Mouse (Mus musculus) urinary bladder, postnatal 10 days (tissue): ENCODE data around the gene Ntn1.

Source experiments
- DNase-seq: peaks from one replicate; pipeline ENCODE4 v3.0.0; 2022; ENCODE audit warnings: low spot score

Ntn1 gene

GRCm38 (mm10) chr11:68330398-68331116, 70.1 kb downstream of the Ntn1 start:
- DNase-seq = no peak

GRCm38 (mm10) chr11:68324863-68325262, 75.8 kb downstream of the Ntn1 start:
- no peak for DNase-seq

DNA sequence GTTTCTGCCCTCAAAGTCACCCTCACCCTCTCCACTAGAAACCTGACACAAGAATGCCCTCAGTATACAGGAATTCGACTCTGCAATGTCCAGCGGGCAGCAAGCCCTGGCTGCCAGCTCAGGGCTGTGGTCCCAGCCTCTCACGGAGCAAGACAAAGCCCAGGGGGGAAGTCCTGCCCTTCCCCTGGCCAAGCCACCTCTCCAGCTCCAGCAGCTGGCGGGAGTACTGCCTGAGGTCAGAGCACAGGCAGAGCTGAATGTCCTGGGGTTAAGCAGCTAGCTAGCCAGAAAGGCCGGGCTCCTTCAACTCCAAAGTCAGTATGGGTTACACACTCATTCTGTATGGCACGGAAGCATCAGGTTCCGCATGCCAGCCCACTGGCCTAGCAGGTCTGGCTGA, 79.2 kb downstream of the Ntn1 start:
- DNase-seq = no peak

- DNase-seq = no peak
Measured at GRCm38 (mm10) chr11:68315551-68316130, 85.0 kb downstream of the Ntn1 start.

DNA sequence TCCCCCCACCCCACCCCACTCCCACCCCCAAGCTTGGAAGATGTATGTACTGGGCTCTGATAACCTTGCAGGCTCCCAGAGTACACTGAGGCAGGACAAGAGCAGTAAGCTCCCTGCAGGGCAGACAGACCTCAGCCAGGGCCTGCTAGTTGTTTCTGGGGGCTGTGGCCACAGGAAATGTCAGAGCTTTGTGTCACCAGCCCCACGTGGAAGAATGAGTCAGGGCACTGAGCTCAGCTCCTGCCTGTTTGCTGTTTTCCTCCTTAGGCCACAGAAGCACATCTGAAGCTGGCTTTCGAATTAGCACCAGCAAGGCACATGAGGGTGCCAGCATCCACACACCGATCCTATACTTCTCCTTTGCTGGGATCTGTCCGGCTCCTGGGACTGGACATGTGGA, 86.8 kb downstream of the Ntn1 start:
- no peak for DNase-seq

- no peak for DNase-seq
Measured at GRCm38 (mm10) chr11:68313065-68313464, 87.6 kb downstream of the Ntn1 start.

DNA sequence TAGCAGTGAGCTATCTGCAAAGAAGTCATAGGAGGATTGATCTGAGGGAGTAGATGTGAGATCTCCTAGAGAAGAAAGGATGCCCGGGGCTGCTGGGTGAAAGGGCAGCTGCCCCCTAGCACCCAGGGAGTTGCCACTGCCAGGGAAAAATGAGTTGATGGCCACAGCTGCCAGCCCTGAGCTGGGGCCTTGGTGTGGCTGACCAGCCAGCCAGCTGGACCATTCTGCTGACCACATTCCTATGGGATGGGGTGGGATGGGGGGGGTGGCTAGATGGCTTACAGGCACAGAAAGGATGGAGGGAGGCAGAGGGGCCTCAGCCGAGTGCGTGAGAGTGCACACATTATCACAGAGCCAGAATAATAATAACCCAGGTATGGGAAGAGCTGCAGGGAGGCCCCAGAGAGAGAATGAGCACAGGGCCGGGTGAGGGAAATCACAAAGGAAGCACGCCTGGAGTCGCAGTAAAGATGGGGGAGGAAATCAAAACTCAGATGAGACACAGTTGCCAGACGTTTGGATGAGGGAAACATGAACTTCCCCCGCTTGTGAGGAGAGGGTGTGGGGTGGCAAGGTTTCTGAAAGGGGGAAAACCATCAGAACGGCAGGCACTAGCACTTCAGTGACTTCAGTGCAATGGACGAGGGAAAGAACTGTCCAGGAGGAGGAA, 91.6 kb downstream of the Ntn1 start:
- DNase-seq = no peak

GRCm38 (mm10) chr11:68305997-68306396, 94.6 kb downstream of the Ntn1 start:
- no peak for DNase-seq

GRCm38 (mm10) chr11:68302323-68302722, 98.3 kb downstream of the Ntn1 start:
- DNase-seq = no peak

GRCm38 (mm10) chr11:68301660-68302059, 99.0 kb downstream of the Ntn1 start:
- no peak for DNase-seq

GRCm38 (mm10) chr11:68295474-68295873, 105.1 kb downstream of the Ntn1 start:
- DNase-seq = no peak

- no peak for DNase-seq
Measured at GRCm38 (mm10) chr11:68290631-68291030, 110.0 kb downstream of the Ntn1 start.

GRCm38 (mm10) chr11:68287331-68287730, 113.3 kb downstream of the Ntn1 start:
- DNase-seq = no peak

DNA sequence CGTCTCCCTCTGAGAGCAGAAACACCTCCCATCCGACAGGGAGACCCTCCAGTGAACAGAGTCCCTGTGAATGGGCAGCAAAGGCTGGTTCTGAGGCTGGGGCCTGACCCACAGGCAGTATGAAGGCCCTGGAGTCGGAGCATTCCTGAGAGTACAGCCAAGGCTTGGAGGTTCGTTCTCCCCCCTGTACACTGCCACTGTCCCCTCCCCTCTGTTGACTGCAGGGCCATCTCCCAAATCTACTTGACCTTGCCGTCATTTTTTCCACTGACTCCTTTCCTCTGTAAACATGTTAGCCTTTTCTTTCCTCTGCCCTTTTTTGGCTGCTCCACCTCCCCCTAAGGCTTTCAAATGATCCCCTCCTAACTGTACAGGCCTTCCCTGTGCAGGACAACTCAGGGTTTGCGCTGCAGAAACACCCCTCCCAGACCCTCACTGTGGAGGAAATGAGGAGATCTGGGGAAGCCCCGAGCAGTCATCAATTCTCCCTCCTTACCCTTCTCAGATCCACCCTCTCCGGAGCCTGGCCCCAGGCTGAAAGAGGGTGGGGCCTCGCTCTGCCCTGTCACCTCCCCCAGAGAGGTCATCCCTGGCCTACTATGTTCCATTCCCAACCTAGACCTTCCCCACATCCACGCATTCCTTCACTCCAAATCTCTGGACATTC, 114.3 kb downstream of the Ntn1 start:
- no peak for DNase-seq

DNA sequence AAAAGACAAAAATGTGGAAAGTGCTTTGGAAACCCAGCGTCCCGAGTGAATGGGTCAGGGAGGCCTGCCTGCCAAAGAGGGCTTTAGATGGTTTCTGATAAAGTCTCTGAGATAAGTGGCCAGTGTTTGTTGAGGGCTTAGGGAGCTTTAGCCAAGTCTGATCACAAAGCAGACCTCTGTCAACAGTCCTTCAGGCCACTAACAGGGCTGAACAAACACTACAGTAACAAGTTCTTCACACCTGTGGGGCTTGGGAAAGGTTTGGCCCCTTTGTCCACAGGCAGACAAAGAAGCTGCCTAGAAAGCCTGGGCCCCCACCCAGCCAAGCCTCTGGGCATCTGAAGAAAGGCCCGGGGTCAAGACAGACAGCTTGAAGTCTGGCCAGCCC, 114.9 kb downstream of the Ntn1 start:
- DNase-seq = no peak

- DNase-seq = no peak
Measured at GRCm38 (mm10) chr11:68280001-68280510, 120.6 kb downstream of the Ntn1 start.

DNA sequence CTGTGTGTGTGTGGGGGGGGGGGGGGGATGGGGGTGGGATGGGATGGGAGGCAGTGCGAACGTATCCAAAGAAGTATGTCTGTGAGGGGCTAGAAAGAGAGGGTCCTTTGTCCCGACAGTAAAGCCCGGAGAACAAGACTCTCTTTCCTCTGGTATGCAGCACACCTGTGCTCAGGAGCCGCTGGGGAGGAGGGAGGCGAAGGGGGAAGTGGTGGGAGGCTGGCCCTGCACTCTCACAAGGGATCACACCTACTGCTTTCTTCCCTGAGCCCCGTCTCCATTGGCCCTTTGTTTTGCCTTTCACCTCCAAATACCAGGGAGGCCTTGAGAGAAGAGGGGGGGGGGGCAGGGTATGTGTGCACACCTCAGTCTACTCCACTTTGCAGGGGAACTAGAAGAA, 123.7 kb downstream of the Ntn1 start:
- DNase-seq = no peak

DNA sequence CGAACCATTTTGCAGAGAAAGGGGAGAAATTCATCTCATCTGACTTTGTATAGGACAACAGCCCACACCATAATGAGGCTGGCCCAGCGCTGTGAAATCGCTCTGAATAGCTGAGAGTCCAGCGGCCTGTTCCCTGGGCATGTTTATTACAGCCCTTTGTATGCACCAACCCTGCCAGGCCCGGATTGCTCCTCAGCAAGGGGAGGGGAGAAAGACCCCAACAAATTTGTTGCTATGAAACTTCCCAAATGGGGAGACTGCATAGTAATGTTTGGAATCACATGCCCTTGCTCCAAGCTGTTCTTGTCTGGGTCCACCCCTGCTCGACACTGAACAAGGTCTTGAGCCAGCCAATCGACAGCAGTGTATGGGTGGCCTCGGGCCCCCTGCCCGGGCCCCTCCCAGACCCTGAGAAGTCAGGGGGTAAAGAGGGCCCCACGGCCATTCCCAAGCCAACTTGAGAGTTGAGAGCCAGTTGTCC, 126.3 kb downstream of the Ntn1 start:
- no peak for DNase-seq

DNA sequence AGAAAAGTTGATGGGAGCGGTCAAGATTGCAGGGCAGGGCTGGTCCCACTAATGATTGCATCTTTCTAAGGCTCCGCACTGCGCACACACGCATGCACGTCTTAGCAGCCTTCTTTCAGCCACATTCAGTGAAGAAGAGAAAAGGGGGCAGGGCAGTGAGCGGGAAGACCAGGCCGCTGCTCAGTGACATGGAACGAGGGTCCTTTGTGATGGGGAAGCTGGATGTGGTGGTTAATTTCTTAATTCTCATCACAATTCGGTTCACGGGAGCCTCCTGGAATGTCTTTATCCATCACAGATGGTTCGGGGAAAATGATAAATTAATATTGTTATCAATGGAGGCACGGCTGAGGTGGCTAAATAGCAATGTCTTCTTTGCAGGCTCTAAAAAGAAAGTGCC, 126.8 kb downstream of the Ntn1 start:
- DNase-seq = no peak

DNA sequence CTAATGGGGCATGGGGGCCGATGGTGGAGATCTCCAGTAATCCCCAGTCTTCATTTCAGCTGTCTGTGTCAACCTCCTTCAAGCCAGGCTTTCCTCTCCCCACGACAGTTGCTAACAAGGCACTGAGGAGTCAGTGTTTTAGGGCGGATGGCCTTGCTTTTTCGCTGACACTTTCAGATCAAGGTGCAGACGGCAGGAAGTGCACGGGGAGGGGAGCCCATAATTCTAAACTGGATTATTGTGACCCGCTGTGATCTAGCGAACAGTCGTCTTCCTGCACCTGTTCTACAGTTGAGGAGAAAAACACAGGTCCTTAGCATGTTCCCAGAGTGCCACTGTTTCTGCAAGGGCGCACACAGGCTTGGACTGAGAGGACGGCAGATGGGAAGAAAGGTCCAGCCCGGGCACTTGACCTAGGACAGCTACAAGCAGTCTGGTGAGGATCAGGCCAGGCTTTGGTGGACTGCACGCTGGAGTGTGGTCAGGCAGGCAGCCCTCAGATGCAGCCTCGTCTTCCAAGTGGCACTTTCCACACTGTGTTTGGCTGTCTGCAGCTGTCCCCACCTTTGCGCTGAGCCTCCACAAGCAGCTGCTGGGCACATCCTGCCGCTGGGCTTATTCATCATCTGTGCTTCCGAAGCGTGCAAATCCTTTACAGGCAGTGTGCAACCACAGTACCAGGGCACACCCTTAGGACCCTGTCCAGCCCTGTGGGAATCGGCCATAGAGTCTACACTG, 129.7 kb downstream of the Ntn1 start:
- no peak for DNase-seq

DNA sequence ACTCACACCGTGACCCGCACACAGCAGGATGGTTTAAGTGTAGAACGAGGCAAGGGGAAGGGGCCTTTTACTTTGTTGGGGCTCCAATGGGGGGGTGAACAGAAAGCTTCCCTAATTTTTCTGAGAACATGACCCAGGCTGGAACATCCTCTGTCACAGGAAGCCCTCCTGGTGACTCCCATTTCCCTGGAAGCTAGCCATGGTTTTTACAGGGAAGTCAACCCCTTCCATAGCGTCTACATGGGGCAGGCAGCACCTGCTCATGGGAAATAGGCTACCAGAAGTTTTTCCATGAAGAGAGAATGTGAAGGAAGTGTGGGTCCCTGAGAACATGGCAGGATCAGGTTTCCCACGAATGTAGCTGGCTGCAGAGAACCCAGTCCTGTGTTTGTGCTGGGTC, 136.3 kb downstream of the Ntn1 start:
- DNase-seq = no peak

GRCm38 (mm10) chr11:68263100-68263499, 137.5 kb downstream of the Ntn1 start:
- DNase-seq = no peak
